Comparison of ENCODE assay signal across 9 mouse cellular contexts in genomic region chr7:118295275-118295674, GRCm38 (mm10). TPM values are rescaled to one million over a fixed set of nuclear protein-coding genes. Genes with fewer than 3 reads are reported as not detected.
DNase-seq lines count a peak whose midpoint lies in the region; ATAC-seq and TF ChIP-seq lines count a peak whose summit lies in the region.
"Had no signal": no experiment of that assay in that cellular context is flagged by ENCODE, and none has a peak within 500 bp of the region (broad histone marks: within the 10 kb centered on the region; RNA-seq: fewer than 3 reads in every experiment).

No protein-coding gene starts in this region.

- H3K9ac ChIP-seq in liver, embryonic 14.5 days (replicated peaks), result no peak overlapping the region
- H3K9ac ChIP-seq: hindbrain, embryonic 15.5 days had no signal

- no peaks in the 10 kb centered on the region for H3K4me1 ChIP-seq in liver, embryonic 14.5 days (replicated peaks; ENCODE audit: control insufficient read depth in 2 of 2, insufficient read depth in 2 of 2, low read length in 1 of 2)
- H3K4me1 ChIP-seq in forebrain, embryonic 10.5 days, result peaks cover 8% of the 10 kb centered on the region

- peak; percentile 59 for DNase-seq in cerebellum, adult 9-10 months
- DNase-seq in cerebellum, adult 11-12 months, result no peak
- DNase-seq in retina, embryonic 14.5 days (ENCODE audit: low spot score), result peak; percentile 28
- DNase-seq in retina, postnatal 1 day, result no peak
- DNase-seq in liver, embryonic 14.5 days (ENCODE audit: low read depth in 3 of 3, low spot score in 3 of 3), result no peak
- DNase-seq in thymus, postnatal 25 days, result peak; percentile 55
- DNase-seq in embryo, embryonic 9.5 days (ENCODE audit: extremely low spot score), result no peak
- no peak for DNase-seq in forebrain, embryonic 10.5 days (ENCODE audit: extremely low spot score, low spot score)

- no peaks in the 10 kb centered on the region for H3K36me3 ChIP-seq in liver, embryonic 14.5 days (replicated peaks; ENCODE audit: control insufficient read depth, insufficient read depth, low read depth)
- H3K36me3 ChIP-seq in forebrain, embryonic 10.5 days (replicated peaks), result no peaks in the 10 kb centered on the region
- H3K36me3 ChIP-seq: hindbrain, embryonic 15.5 days had no signal

- H3K4me2 ChIP-seq in liver, embryonic 14.5 days (ENCODE audit: low read depth), result no peak overlapping the region
- H3K4me2 ChIP-seq: hindbrain, embryonic 15.5 days had no signal

- TF ChIP-seq CTCF in liver, embryonic 14.5 days (IDR thresholded peaks at IDR 0.05; ENCODE audit: low read depth), result peak; percentile 69

- ATAC-seq in liver, embryonic 14.5 days (ENCODE audit: insufficient read depth), result no peak

- no peak for TF ChIP-seq EP300 in liver, embryonic 14.5 days (IDR thresholded peaks at IDR 0.05; ENCODE audit: low read depth)

- no peaks in the 10 kb centered on the region for H3K27me3 ChIP-seq in liver, embryonic 14.5 days (ENCODE audit: control insufficient read depth, insufficient read depth, low read length)
- no peaks in the 10 kb centered on the region for H3K27me3 ChIP-seq in forebrain, embryonic 10.5 days (ENCODE audit: poor library complexity, severe bottlenecking)
- H3K27me3 ChIP-seq: hindbrain, embryonic 15.5 days had no signal

- 65% methylated on average over 11 of the region's 11 CpGs for WGBS in liver, embryonic 14.5 days (ENCODE audit: insufficient replicate concordance)
- 80% methylated on average over 11 of the region's 11 CpGs for WGBS in forebrain, embryonic 10.5 days

- H3K4me3 ChIP-seq in liver, embryonic 14.5 days (ENCODE audit: insufficient read depth in 1 of 2, low read depth in 2 of 2, low read length in 2 of 2), result no peak overlapping the region
- H3K4me3 ChIP-seq in forebrain, embryonic 10.5 days, result no peak overlapping the region
- H3K4me3 ChIP-seq: hindbrain, embryonic 15.5 days had no signal

- H3K27ac ChIP-seq in liver, embryonic 14.5 days, result no peak overlapping the region
- H3K27ac ChIP-seq in forebrain, embryonic 10.5 days, result no peak overlapping the region
- H3K27ac ChIP-seq: hindbrain, embryonic 15.5 days had no signal

- no peaks in the 10 kb centered on the region for H3K9me3 ChIP-seq in liver, embryonic 14.5 days (ENCODE audit: control insufficient read depth, low read length)
- H3K9me3 ChIP-seq in forebrain, embryonic 10.5 days, result peaks cover 11% of the 10 kb centered on the region
- H3K9me3 ChIP-seq: hindbrain, embryonic 15.5 days had no signal

RNA-seq across cellular contexts. Expression of gene Smg1, which starts 51.8 kb away (rescaled TPM):
- polyA plus RNA-seq in liver, embryonic 14.5 days (2012; rRNA removed), result 5.2 and 10.5 TPM in 2 replicates
- 5.7 and 6.1 TPM in 2 replicates for polyA plus RNA-seq in liver, embryonic 14.5 days (2014; fragmentation: Nextera tagmentation; extraction: Ambion mirVana)
- polyA plus RNA-seq in forebrain, embryonic 10.5 days (2016; fragmentation: Nextera tagmentation; extraction: Ambion mirVana), result 15.9 and 17.5 TPM in 2 replicates

Comparison
In these comparisons a context has a peak if more than half of its experiments do, and no peak if none do; other contexts are left out.
1. DNase-seq: peak in cerebellum, adult 9-10 months (single experiment), retina, embryonic 14.5 days (single experiment) and thymus, postnatal 25 days (single experiment); none in cerebellum, adult 11-12 months (single experiment), retina, postnatal 1 day (single experiment), liver, embryonic 14.5 days (0 of 3), embryo, embryonic 9.5 days (single experiment) and forebrain, embryonic 10.5 days (single experiment).